ENCODE assay signal across 8 mouse cellular contexts in the genomic region with DNA sequence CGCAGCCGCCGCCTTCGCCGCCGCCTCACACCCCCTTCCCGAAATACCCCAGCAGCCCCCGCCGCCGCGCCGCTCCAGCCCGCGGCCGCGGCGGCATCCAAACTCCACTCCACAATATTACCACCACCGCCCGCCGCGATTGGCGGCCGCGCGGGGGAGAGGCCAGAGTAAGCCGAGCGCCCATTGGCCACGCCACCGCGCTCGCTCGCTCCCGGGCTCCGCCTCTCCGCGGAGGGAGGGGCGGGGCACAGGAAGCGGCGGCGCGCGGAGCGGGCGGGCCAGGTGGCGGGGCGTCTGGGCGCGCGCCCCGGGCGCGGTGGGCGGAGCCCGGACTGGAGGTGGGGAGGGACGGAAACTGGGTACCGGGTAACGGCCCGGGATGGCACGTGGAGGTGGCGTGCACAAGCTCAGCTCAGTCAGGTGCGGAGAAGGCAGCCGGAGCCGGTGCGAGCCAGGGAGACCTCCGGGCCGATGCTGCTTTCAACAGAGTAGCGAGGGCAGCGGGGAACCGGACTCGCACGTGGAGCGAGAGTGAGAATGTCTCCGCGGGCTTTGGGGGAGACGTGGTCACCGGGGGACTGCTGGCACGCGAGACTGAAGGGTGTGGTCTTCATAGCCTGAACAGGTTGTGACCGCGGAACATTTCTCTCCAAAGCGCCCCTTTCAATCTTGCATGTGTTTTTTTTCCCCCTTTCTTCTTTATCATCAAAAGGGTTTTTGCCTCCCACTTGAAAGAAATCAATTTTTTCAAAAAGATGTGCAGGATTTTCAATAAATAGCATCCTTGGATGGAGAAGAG. TPM values are rescaled to one million over a fixed set of nuclear protein-coding genes. Genes with fewer than 3 reads are reported as not detected.
A peak's percentile ranks its signal among the peaks of the same experiment; 100 is the strongest.
DNase-seq lines count a peak whose midpoint lies in the region; ATAC-seq lines count a peak whose summit lies in the region.

Gene Ankrd28 (minus strand): TSS at position 81 of the 799 bp plus-strand sequence.

- intact Hi-C loops in left cerebral cortex, postnatal 14 days (cut with DNase I), result loop anchor here (5.0 kb wide), 1 partner anchor 102 kb away; no protein-coding TSS in a partner anchor

- H3K4me1 ChIP-seq in intestine, embryonic 14.5 days (replicated peaks; ENCODE audit: control insufficient read depth, insufficient read depth, low read length), result 0 out of 2 replicates have a peak, but pooled peaks cover 4% of the 10 kb centered on the region

- H3K9me3 ChIP-seq in intestine, embryonic 14.5 days (ENCODE audit: control insufficient read depth, low read length), result no peaks in the 10 kb centered on the region

- DNase-seq in adrenal gland, adult 18-20 months (ENCODE audit: low spot score in 2 of 2), result peak; percentile 95
- peak; percentile 99 for DNase-seq in embryo, embryonic 11 days
- peak; percentile 95 for DNase-seq in gastrocnemius, postnatal 25 days
- peak; percentile 94 for DNase-seq in intestine, embryonic 14.5 days (ENCODE audit: low spot score)
- peak; percentile 94 to 95 for DNase-seq in left cerebral cortex, postnatal 14 days (ENCODE audit: low spot score in 2 of 2)
- peak; percentile 96 for DNase-seq in mesoderm, embryonic 11.5 days (ENCODE audit: low read depth, low spot score)
- DNase-seq in right cerebral cortex, postnatal 36 days (ENCODE audit: low spot score in 2 of 2), result peak; percentile 91 to 92
- peak; percentile 93 for DNase-seq in yolk sac, embryonic 10.5 days (ENCODE audit: low spot score)

- H3K4me3 ChIP-seq in intestine, embryonic 14.5 days (ENCODE audit: low read depth, low read length), result peak within 1 kb of the TSS; percentile 87

- H3K9ac ChIP-seq in intestine, embryonic 14.5 days (ENCODE audit: low read length), result peak within 1 kb of the TSS; percentile 74

- no peaks in the 10 kb centered on the region for H3K27me3 ChIP-seq in intestine, embryonic 14.5 days (replicated peaks; ENCODE audit: control insufficient read depth, insufficient read depth, low read length)

- H3K27ac ChIP-seq in intestine, embryonic 14.5 days (ENCODE audit: low read depth), result peak within 1 kb of the TSS; percentile 93

- peak within 1 kb of the TSS; percentile 66 for H3K4me2 ChIP-seq in intestine, embryonic 14.5 days (ENCODE audit: low read length)

- H3K36me3 ChIP-seq in intestine, embryonic 14.5 days (ENCODE audit: control insufficient read depth, insufficient read depth, low read length), result no peaks in the 10 kb centered on the region

- WGBS in intestine, embryonic 14.5 days, result under 1% methylated on average over 81 of the region's 81 CpGs

- ATAC-seq in intestine, embryonic 14.5 days (replicated peaks; ENCODE audit: low FRiP score, low TSS enrichment, low read depth), result peak; percentile 97

RNA-seq across cellular contexts. Expression of gene Ankrd28, which starts in this region (rescaled TPM):
- total RNA-seq in adrenal gland, adult 18-20 months (2021), result 10 to 100 TPM; 14.3 to 15.4 TPM
- 10 to 100 TPM; 34.6 to 41.3 TPM for total RNA-seq in gastrocnemius, postnatal 25 days (2021)
- 11.6 and 11.7 TPM in 2 replicates for polyA plus RNA-seq in intestine, embryonic 14.5 days (2014; fragmentation: Nextera tagmentation; extraction: Ambion mirVana)
- total RNA-seq in left cerebral cortex, postnatal 14 days (2021), result 10 to 100 TPM; 46.8 to 54.8 TPM

Comparison
In these comparisons a context has a peak if more than half of its experiments do, and no peak if none do; other contexts are left out.
1. Peak in every context shown above with its lines: DNase-seq, ATAC-seq, H3K4me3 ChIP-seq and H3K27ac ChIP-seq.